Mouse (Mus musculus): Measurements from ENCODE around the gene Sapcd1.

Gene Sapcd1

DNA sequence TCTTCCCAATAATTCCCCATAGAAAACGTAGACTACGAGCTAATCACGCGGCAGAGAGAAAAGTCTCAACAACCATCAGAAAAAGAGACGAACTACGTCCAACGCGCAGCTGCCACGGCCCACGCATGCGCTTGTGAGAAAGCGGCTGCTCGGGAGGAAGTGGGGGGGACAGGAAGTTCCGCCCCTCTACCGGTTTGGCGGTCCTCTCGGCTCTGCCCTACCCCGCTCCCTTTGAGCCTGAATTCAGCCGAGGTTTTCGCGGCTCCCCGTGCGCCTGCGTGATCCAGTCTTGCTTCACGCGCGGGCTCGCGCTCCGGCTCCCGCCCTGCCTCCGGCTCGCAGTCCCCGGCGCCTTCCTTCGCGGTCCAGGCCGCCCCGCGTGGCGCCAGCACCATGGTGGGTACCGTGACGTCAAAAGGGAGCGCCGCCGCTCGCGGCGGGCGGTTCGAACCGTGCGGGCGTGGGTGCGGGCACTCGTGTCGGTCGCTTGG, 46.1 kb downstream of the Sapcd1 start, which contains the start of gene Lsm2:
Gene Lsm2, plus strand, starts transcription at position 173 of the 491 bp plus-strand sequence.
- DNase-seq (ENCODE audit: low read depth, low spot score): peak; percentile 95

DNA sequence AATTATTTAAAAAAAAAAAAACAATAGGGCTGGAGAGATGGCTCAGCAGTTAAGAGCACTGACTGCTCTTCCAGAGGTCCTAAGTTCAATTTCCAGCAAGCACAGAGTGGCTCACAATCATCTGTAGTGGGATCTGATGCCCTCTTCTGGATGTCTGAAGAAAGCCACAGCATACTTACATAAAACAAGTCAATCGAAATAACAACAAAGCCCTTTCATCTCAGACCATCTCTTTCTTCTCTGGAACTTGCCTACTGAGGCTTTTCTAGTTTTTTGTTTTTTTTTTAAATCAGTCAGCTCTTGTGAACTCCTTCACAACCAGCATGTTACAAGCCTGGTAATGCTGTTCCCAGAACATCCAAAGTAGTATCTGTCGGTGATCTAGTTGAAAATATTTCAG, 47.2 kb downstream of the Sapcd1 start:
- peak; percentile 77 for DNase-seq (ENCODE audit: low read depth, low spot score)

DNA sequence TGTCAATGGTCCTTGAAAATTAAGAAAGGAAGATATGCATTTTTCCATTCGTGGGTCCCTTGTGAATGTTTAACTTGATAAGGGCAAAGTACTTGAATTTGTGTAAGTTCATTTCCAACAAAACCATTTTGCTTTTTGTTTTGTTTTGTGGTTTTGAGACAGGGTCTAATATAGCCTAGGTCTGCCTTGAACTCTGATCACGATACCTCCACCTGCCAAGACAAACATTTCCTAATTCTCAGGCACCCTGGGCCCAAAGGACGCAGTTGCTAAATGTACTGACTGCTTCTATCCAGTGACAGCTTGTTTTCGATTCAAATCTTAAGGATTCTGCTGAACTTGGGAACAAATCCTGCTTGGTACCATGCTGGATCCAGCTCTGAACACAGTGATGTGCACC, 48.2 kb downstream of the Sapcd1 start:
- DNase-seq (ENCODE audit: low read depth, low spot score): no peak

DNA sequence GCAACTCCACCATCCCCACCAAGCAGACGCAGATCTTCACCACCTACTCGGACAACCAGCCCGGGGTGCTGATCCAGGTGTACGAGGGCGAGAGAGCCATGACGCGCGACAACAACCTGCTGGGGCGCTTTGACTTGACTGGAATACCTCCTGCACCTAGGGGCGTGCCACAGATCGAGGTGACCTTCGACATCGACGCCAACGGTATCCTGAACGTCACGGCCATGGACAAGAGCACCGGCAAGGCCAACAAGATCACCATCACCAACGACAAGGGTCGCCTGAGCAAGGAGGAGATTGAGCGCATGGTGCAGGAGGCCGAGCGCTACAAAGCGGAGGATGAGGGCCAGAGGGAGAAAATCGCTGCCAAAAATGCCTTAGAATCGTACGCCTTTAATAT, 49.6 kb downstream of the Sapcd1 start:
- no peak for DNase-seq (ENCODE audit: low read depth, low spot score)

GRCm38 (mm10) chr17:34977000-34977399, 50.8 kb downstream of the Sapcd1 start:
- no peak for DNase-seq (ENCODE audit: low read depth, low spot score)

Data from ZHBTc4 (cell line).